In genomic region chr2:160850360-160850759, GRCm38 (mm10) we compare ENCODE assay signal across 20 mouse cellular contexts. TPM values are rescaled to one million over a fixed set of nuclear protein-coding genes. Genes with fewer than 3 reads are reported as not detected.
DNase-seq lines count a peak whose midpoint lies in the region; ATAC-seq and TF ChIP-seq lines count a peak whose summit lies in the region.
"Had no signal": no experiment of that assay in that cellular context is flagged by ENCODE, and none has a peak within 500 bp of the region (broad histone marks: within the 10 kb centered on the region; RNA-seq: fewer than 3 reads in every experiment).

No protein-coding gene starts in this region.

- no peak overlapping the region for H3K4me3 ChIP-seq in layer of hippocampus, adult 2 months
- H3K4me3 ChIP-seq in lung, postnatal 0 days (ENCODE audit: low read depth, low read length) = no peak overlapping the region
- H3K4me3 ChIP-seq: embryonic facial prominence, embryonic 10.5 days; forebrain, embryonic 13.5 days; heart, embryonic 12.5 days; hindbrain, embryonic 15.5 days had no signal

- no peak for TF ChIP-seq CTCF in layer of hippocampus, adult 2 months (conservative IDR thresholded peaks at IDR 0.05)
- TF ChIP-seq CTCF in lung, postnatal 0 days (IDR thresholded peaks at IDR 0.05) = no peak

- DNase-seq in gastrocnemius, adult 18-20 months (ENCODE audit: low spot score) = peak; percentile 33
- DNase-seq in gastrocnemius, postnatal 36 days = no peak
- no peak for DNase-seq in layer of hippocampus, adult 2 months (ENCODE audit: low spot score in 2 of 2)
- no peak for DNase-seq in layer of hippocampus, adult 18-20 months (ENCODE audit: low spot score in 2 of 2)
- peak; percentile 50 for DNase-seq in lung, postnatal 0 days (ENCODE audit: low spot score)
- DNase-seq in lung, postnatal 25 days (ENCODE audit: low spot score) = no peak
- DNase-seq in urinary bladder, postnatal 4 days (ENCODE audit: low spot score in 2 of 2) = no peak
- DNase-seq: adrenal gland, postnatal 10 days; cerebellum, adult 2 months; cerebellum, postnatal 10 days; forebrain, postnatal 0 days; heart, postnatal 36 days had no signal

- no peak overlapping the region for H3K4me2 ChIP-seq in lung, postnatal 0 days (replicated peaks; ENCODE audit: low read depth, low read length)
- H3K4me2 ChIP-seq: forebrain, embryonic 13.5 days; heart, embryonic 12.5 days; hindbrain, embryonic 15.5 days had no signal

- 60% methylated on average over 3 of the region's 3 CpGs for WGBS in lung, postnatal 0 days

- TF ChIP-seq EP300 in lung, postnatal 0 days (IDR thresholded peaks at IDR 0.05) = no peak

- intact Hi-C loops in gastrocnemius, postnatal 36 days (cut with DNase I) = loop anchor here (5.0 kb wide), 1 partner anchor 43 kb away; no protein-coding TSS in a partner anchor

- no peaks in the 10 kb centered on the region for H3K27me3 ChIP-seq in lung, postnatal 0 days (replicated peaks; ENCODE audit: insufficient read depth, low read length)
- H3K27me3 ChIP-seq: forebrain, embryonic 13.5 days; heart, embryonic 12.5 days; hindbrain, embryonic 15.5 days; Patski had no signal

- H3K9ac ChIP-seq in lung, postnatal 0 days (replicated peaks; ENCODE audit: low read depth) = no peak overlapping the region
- H3K9ac ChIP-seq: forebrain, embryonic 13.5 days; forebrain, postnatal 0 days; heart, embryonic 12.5 days; hindbrain, embryonic 15.5 days had no signal

- no peaks in the 10 kb centered on the region for H3K9me3 ChIP-seq in lung, postnatal 0 days (ENCODE audit: low read length)
- H3K9me3 ChIP-seq: embryonic facial prominence, embryonic 10.5 days; forebrain, embryonic 13.5 days; heart, embryonic 12.5 days; hindbrain, embryonic 15.5 days had no signal

- H3K4me1 ChIP-seq in lung, postnatal 0 days (ENCODE audit: insufficient read depth, low read depth, low read length) = 0 out of 2 replicates have a peak, but pooled peaks cover 2% of the 10 kb centered on the region
- H3K4me1 ChIP-seq: embryonic facial prominence, embryonic 10.5 days; forebrain, embryonic 13.5 days; heart, embryonic 12.5 days had no signal

- H3K27ac ChIP-seq in layer of hippocampus, adult 2 months = 0 out of 2 replicates have a peak overlapping the region, but pooled peaks have one; percentile 67
- H3K27ac ChIP-seq in lung, postnatal 0 days (ENCODE audit: low read length) = no peak overlapping the region
- H3K27ac ChIP-seq: embryonic facial prominence, embryonic 10.5 days; forebrain, embryonic 13.5 days; hindbrain, embryonic 15.5 days had no signal

- peak; percentile 52 for ATAC-seq in lung, postnatal 0 days
- ATAC-seq: activated CD4-positive, CD25-positive, alpha-beta regulatory T cell, adult 4 months; forebrain, embryonic 13.5 days; inflammation-experienced regulatory T-cells, adult 6 months; intestine, postnatal 0 days; Patski had no signal

- H3K36me3 ChIP-seq in lung, postnatal 0 days (ENCODE audit: insufficient read depth, low read length) = no peaks in the 10 kb centered on the region
- H3K36me3 ChIP-seq: embryonic facial prominence, embryonic 10.5 days; heart, embryonic 12.5 days; hindbrain, embryonic 15.5 days had no signal

RNA-seq across cellular contexts. Expression of gene Zhx3, which starts 22.4 kb away (rescaled TPM):
- total RNA-seq in gastrocnemius, adult 18-20 months (2021) = 10 to 100 TPM; 21.0 to 24.3 TPM
- 10 to 100 TPM; 24.8 to 25.7 TPM for total RNA-seq in gastrocnemius, postnatal 36 days (2021)
- 100 to 1,000 TPM; 111 to 116 TPM for total RNA-seq in layer of hippocampus, adult 2 months (2021)
- total RNA-seq in layer of hippocampus, adult 18-20 months (2021) = 100 to 1,000 TPM in 1 of 2 experiments, 10 to 100 TPM in 1; 99.5 to 101 TPM
- polyA plus RNA-seq in lung, postnatal 0 days (2015; fragmentation: Nextera tagmentation; extraction: Ambion mirVana) = 7.2 and 10.9 TPM in 2 replicates

RNA-seq across cellular contexts. Expression of gene Lpin3, which starts 30.1 kb away (rescaled TPM):
- 1 to 10 TPM; 1.6 to 2.9 TPM for total RNA-seq in gastrocnemius, adult 18-20 months (2021)
- 1 to 10 TPM; 3.0 to 4.6 TPM for total RNA-seq in gastrocnemius, postnatal 36 days (2021)
- total RNA-seq in layer of hippocampus, adult 2 months (2021) = 1 to 10 TPM in 1 of 2 experiments, under 1 TPM in 1; 0.97 to 1.0 TPM
- 1 to 10 TPM in 1 of 2 experiments, under 1 TPM in 1; 0.89 to 1.6 TPM for total RNA-seq in layer of hippocampus, adult 18-20 months (2021)
- 3.2 and 4.5 TPM in 2 replicates for polyA plus RNA-seq in lung, postnatal 0 days (2015; fragmentation: Nextera tagmentation; extraction: Ambion mirVana)

Comparison
In these comparisons a context has a peak if more than half of its experiments do, and no peak if none do; other contexts are left out.
1. DNase-seq: peak in gastrocnemius, adult 18-20 months (single experiment) and lung, postnatal 0 days (single experiment); none in gastrocnemius, postnatal 36 days (0 of 2), layer of hippocampus, adult 2 months (0 of 2), layer of hippocampus, adult 18-20 months (0 of 2), lung, postnatal 25 days (single experiment) and urinary bladder, postnatal 4 days (0 of 2).